Mouse (Mus musculus): ENCODE measurements around the gene Dab1. TPM values are rescaled to one million over a fixed set of nuclear protein-coding genes. Genes with fewer than 3 reads are reported as not detected.

Dab1 gene
- total RNA-seq, 2 experiments from 2014 or later: 0.21 TPM; not detected in 1

- intact Hi-C loops (cut with DNase I; ENCODE audit: low total_unique reads): no loop called here
Measured at GRCm38 (mm10) chr4:104057116-104057515, 438.0 kb downstream of the Dab1 start.

GRCm38 (mm10) chr4:104059569-104059968, 440.4 kb downstream of the Dab1 start:
- intact Hi-C loops (cut with DNase I; ENCODE audit: low total_unique reads): no loop called here
- no peak for DNase-seq

More at GRCm38 (mm10) chr4:104057116-104057515, 438.0 kb downstream of the Dab1 start:
- DNase-seq: no peak

GRCm38 (mm10) chr4:104062356-104062755, 443.2 kb downstream of the Dab1 start:
- intact Hi-C loops (cut with DNase I; ENCODE audit: low total_unique reads): no loop called here
- no peak for DNase-seq

GRCm38 (mm10) chr4:104066901-104067300, 447.7 kb downstream of the Dab1 start:
- DNase-seq: no peak
- intact Hi-C loops (cut with DNase I; ENCODE audit: low total_unique reads): no loop called here

GRCm38 (mm10) chr4:104067748-104068147, 448.6 kb downstream of the Dab1 start:
- DNase-seq: peak; percentile 16
- intact Hi-C loops (cut with DNase I; ENCODE audit: low total_unique reads): no loop called here

GRCm38 (mm10) chr4:104071296-104071695, 452.1 kb downstream of the Dab1 start:
- intact Hi-C loops (cut with DNase I; ENCODE audit: low total_unique reads): no loop called here
- DNase-seq: no peak

GRCm38 (mm10) chr4:104073920-104074459, 454.8 kb downstream of the Dab1 start:
- intact Hi-C loops (cut with DNase I; ENCODE audit: low total_unique reads): no loop called here
- no peak for DNase-seq

GRCm38 (mm10) chr4:104077771-104078170, 458.6 kb downstream of the Dab1 start:
- intact Hi-C loops (cut with DNase I; ENCODE audit: low total_unique reads): no loop called here
- peak; percentile 36 for DNase-seq

- no peak for DNase-seq
- intact Hi-C loops (cut with DNase I; ENCODE audit: low total_unique reads): no loop called here
Measured at GRCm38 (mm10) chr4:104106299-104106698, 487.1 kb downstream of the Dab1 start.

- no peak for DNase-seq
- intact Hi-C loops (cut with DNase I; ENCODE audit: low total_unique reads): no loop called here
Measured at GRCm38 (mm10) chr4:104111614-104112013, 492.5 kb downstream of the Dab1 start.

- no peak for DNase-seq
- intact Hi-C loops (cut with DNase I; ENCODE audit: low total_unique reads): no loop called here
Measured at GRCm38 (mm10) chr4:104113209-104114005, 494.2 kb downstream of the Dab1 start.

- intact Hi-C loops (cut with DNase I; ENCODE audit: low total_unique reads): no loop called here
- no peak for DNase-seq
Measured at GRCm38 (mm10) chr4:104114006-104114361, 494.8 kb downstream of the Dab1 start.

GRCm38 (mm10) chr4:104120108-104120507, 500.9 kb downstream of the Dab1 start:
- intact Hi-C loops (cut with DNase I; ENCODE audit: low total_unique reads): no loop called here
- no peak for DNase-seq

- intact Hi-C loops (cut with DNase I; ENCODE audit: low total_unique reads): no loop called here
- no peak for DNase-seq
Measured at GRCm38 (mm10) chr4:104121959-104122358, 502.8 kb downstream of the Dab1 start.

- intact Hi-C loops (cut with DNase I; ENCODE audit: low total_unique reads): no loop called here
- no peak for DNase-seq
Measured at GRCm38 (mm10) chr4:104122364-104122763, 503.2 kb downstream of the Dab1 start.

- intact Hi-C loops (cut with DNase I; ENCODE audit: low total_unique reads): no loop called here
- no peak for DNase-seq
Measured at GRCm38 (mm10) chr4:104153637-104154036, 534.5 kb downstream of the Dab1 start.

GRCm38 (mm10) chr4:104178067-104178466, 558.9 kb downstream of the Dab1 start:
- intact Hi-C loops (cut with DNase I; ENCODE audit: low total_unique reads): no loop called here
- DNase-seq: no peak

- intact Hi-C loops (cut with DNase I; ENCODE audit: low total_unique reads): no loop called here
Measured at GRCm38 (mm10) chr4:104186311-104186710, 567.2 kb downstream of the Dab1 start.

GRCm38 (mm10) chr4:104198635-104199034, 579.5 kb downstream of the Dab1 start:
- intact Hi-C loops (cut with DNase I; ENCODE audit: low total_unique reads): no loop called here
- no peak for DNase-seq

More at GRCm38 (mm10) chr4:104186311-104186710, 567.2 kb downstream of the Dab1 start:
- no peak for DNase-seq

GRCm38 (mm10) chr4:104201686-104202085, 582.5 kb downstream of the Dab1 start:
- intact Hi-C loops (cut with DNase I; ENCODE audit: low total_unique reads): no loop called here
- no peak for DNase-seq

- DNase-seq: no peak
- intact Hi-C loops (cut with DNase I; ENCODE audit: low total_unique reads): no loop called here
Measured at GRCm38 (mm10) chr4:104204047-104204446, 584.9 kb downstream of the Dab1 start.
